Mouse (Mus musculus) testis, adult 2 months (tissue): ENCODE measurements at regions not wholly inside any gene's neighbourhood (a gene's known extent, or its start where the extent isn't known, plus 50 kb on each side); places are given as distances from the start of the nearest gene placed in this dataset.

ENCODE experiments used
- CTCF ChIP-seq: fragments of 200-500 bp; IDR thresholded peaks from 2 replicates; pipeline ENCODE4 v1.5.1; 2012; ENCODE audit warnings: low read depth, mild to moderate bottlenecking, inconsistent platforms, low read length, moderate library complexity; ENCODE audit not compliant: control insufficient read depth, insufficient read depth, insufficient replicate concordance
- POLR2A ChIP-seq: fragments of 200-500 bp; IDR thresholded peaks from 2 replicates; pipeline ENCODE4 v1.6.1; 2012; ENCODE audit warnings: low read depth, mild to moderate bottlenecking, inconsistent platforms, low read length, moderate library complexity; ENCODE audit not compliant: control insufficient read depth

- no peak for TF ChIP-seq CTCF
- no peak for TF ChIP-seq POLR2A
Observed at GRCm38 (mm10) chr5:132675261-132675660, 132.1 kb upstream of the Auts2 start.
